Mouse (Mus musculus) cortical plate, adult 2 months (tissue): ENCODE results near the gene Shank2. TPM values are rescaled to one million over a fixed set of nuclear protein-coding genes. Genes with fewer than 3 reads are reported as not detected.

ENCODE experiments used
- H3K27ac ChIP-seq: fragments of 200-500 bp; 2 replicates; pipeline ENCODE4 v1.5.1; 2012; ENCODE audit warnings: low read length, control low read depth, inconsistent platforms; ENCODE audit not compliant: insufficient read depth
- H3K4me1 ChIP-seq: fragments of 200-500 bp; 2 replicates; pipeline ENCODE4 v1.6.1; 2011; ENCODE audit warnings: low read length; ENCODE audit not compliant: control insufficient read depth, insufficient read depth
- H3K4me3 ChIP-seq: fragments of 200-500 bp; 2 replicates; pipeline ENCODE4 v1.5.1; 2011; ENCODE audit warnings: mild to moderate bottlenecking, low read length, control low read depth; ENCODE audit not compliant: insufficient read depth
- CTCF ChIP-seq: fragments of 200-500 bp; IDR thresholded peaks from 2 replicates; pipeline ENCODE4 v1.5.1; 2011; ENCODE audit warnings: mild to moderate bottlenecking, control low read depth, low read length; ENCODE audit not compliant: insufficient read depth; ENCODE audit errors: extremely low read depth
- POLR2A ChIP-seq: fragments of 200-500 bp; IDR thresholded peaks from 2 replicates; pipeline ENCODE4 v1.6.1; 2011; ENCODE audit warnings: mild to moderate bottlenecking, low read length, control low read depth; ENCODE audit not compliant: insufficient read depth; ENCODE audit errors: extremely low read depth
- polyA plus RNA-seq: library from polyadenylated mRNA; depleted of rRNA; stranded (reverse); fragments of >200 nt; gene quantifications from 2 replicates; pipeline ENCODE4 v1.2.3, GENCODE M21; 2012

Gene Shank2
- polyA plus RNA-seq, 1 experiment: 69.7 TPM

DNA sequence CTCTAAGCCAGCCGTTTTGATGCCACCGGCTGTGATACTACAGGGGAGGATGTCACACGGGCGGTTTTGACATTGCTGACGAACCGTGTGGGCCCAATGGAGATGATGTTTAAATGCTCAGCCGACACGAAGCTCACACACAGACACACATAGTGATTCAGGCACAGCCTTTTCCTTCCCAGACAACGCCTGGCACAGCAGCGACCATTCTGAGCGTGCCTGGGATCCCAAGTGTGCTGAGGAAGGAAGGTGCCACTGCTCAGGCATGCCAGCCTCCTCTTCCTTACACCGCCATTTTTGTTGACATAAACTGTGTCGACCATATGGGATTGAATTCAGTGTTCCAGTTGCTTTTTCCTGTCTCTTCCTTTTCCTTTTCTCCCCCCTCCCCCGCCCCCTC lies 172.6 kb downstream of the Shank2 start:
- H3K4me1 ChIP-seq: peaks cover 10% of the 10 kb centered on the region
- peak; percentile 44; the same call in 1 of the 2 replicates for TF ChIP-seq POLR2A
- no peak for TF ChIP-seq CTCF
- no peak overlapping the region for H3K27ac ChIP-seq
- H3K4me3 ChIP-seq: peak overlapping the region; percentile 49; the same call in 1 of the 2 replicates

- TF ChIP-seq CTCF (no peak), POLR2A (no peak)
- peak overlapping the region; percentile 17; the same call in 1 of the 2 replicates for H3K27ac ChIP-seq
- H3K4me3 ChIP-seq: peak overlapping the region; percentile 49
- peaks cover 9% of the 10 kb centered on the region for H3K4me1 ChIP-seq
These were observed 173.3 kb downstream of the Shank2 start for GRCm38 (mm10) chr7:144175025-144175424.

GRCm38 (mm10) chr7:144175481-144176233 lies 173.9 kb downstream of the Shank2 start:
- TF ChIP-seq CTCF (no peak), POLR2A (peak; percentile 38; the same call in 1 of the 2 replicates)
- Histone ChIP-seq H3K4me1 (peaks cover 6% of the 10 kb centered on the region), H3K4me3 (peak overlapping the region; percentile 49), H3K27ac (peak overlapping the region; percentile 68)

DNA sequence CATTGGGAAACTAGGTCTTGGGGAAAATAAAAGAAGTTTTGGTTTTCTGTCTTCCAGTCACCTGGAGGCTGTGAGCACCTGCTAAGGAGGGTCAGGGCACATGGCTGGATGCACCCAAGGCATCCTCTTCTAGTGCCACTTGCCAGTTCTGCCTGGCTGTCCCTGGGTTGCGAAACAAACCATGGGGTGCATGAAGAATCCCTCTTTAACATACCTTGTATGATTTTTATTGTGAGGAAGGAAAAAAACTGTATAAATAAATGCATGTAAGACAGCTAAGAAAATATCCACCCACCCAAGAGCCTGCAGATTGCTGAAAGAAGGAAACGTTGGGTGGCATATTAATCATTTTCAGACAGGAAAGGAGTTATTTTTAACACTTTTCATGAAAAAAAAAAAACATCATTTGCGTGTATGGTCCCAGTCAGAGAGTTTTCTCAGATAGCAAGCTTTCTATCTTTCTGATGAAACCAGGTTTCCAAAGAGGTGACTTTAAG lies 174.6 kb downstream of the Shank2 start:
- H3K4me1 ChIP-seq: peaks cover 6% of the 10 kb centered on the region
- peak overlapping the region; percentile 49 for H3K4me3 ChIP-seq
- H3K27ac ChIP-seq: peak overlapping the region; percentile 68
- TF ChIP-seq POLR2A: no peak
- no peak for TF ChIP-seq CTCF

- Histone ChIP-seq H3K4me1 (peaks cover 2% of the 10 kb centered on the region; the same call in 1 of the 2 replicates), H3K4me3 (no peak overlapping the region), H3K27ac (no peak overlapping the region)
- TF ChIP-seq POLR2A (no peak), CTCF (no peak)
These were observed 177.7 kb downstream of the Shank2 start for GRCm38 (mm10) chr7:144179436-144179835.

DNA sequence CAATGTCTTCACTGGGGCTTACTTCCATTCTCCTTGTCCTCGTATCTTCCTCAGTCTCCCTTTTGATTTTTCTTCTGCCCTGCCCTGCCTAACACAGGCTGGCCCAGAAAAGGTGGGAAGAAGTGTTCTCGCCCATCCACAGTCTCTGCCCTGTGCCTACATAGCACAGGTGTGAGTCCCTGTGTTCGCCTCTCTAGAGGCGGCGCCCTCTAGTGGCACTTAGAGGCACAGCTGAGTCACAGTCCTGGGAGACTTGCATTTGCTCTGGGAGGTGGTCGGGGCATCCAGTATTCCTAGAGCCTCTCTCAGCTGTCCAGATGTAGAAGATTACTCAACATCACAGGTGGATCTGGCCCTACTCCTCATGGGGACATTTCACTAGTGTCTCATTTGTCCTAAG lies 179.2 kb downstream of the Shank2 start:
- H3K4me3 ChIP-seq: no peak overlapping the region
- H3K4me1 ChIP-seq: no peaks in the 10 kb centered on the region
- no peak overlapping the region for H3K27ac ChIP-seq
- peak; percentile 83 for TF ChIP-seq CTCF
- TF ChIP-seq POLR2A: no peak

GRCm38 (mm10) chr7:144187869-144188430 lies 186.2 kb downstream of the Shank2 start:
- H3K4me1 ChIP-seq: no peaks in the 10 kb centered on the region
- H3K27ac ChIP-seq: no peak overlapping the region
- no peak overlapping the region for H3K4me3 ChIP-seq
- TF ChIP-seq CTCF (no peak), POLR2A (no peak)

DNA sequence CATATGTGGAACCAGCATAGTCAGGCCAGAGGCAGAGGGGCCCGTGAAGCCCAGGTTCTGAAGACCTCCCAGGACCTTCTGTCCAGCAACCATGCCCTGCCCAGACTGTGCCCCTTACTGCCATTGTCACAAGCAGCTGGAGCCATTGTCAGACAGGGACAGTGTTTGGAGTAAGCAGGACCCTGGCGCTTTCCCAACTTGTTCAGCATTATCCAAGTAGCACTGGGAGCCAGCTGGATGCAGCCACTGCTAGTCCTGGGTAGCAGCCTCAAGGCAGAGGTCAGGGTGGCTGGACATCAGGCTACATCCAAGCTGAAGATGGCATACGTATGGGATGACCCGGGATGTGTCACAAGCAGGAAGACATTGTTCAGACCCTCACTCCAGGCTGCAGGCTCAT lies 187.7 kb downstream of the Shank2 start:
- Histone ChIP-seq H3K4me1 (no peaks in the 10 kb centered on the region), H3K4me3 (no peak overlapping the region), H3K27ac (no peak overlapping the region)
- no peak for TF ChIP-seq POLR2A
- no peak for TF ChIP-seq CTCF

- H3K27ac ChIP-seq: no peak overlapping the region
- TF ChIP-seq CTCF (no peak), POLR2A (no peak)
These were observed 196.8 kb downstream of the Shank2 start for GRCm38 (mm10) chr7:144198491-144198890.

More at GRCm38 (mm10) chr7:144198491-144198890, 196.8 kb downstream of the Shank2 start:
- Histone ChIP-seq H3K4me3 (no peak overlapping the region), H3K4me1 (peaks cover 5% of the 10 kb centered on the region)
